Mouse (Mus musculus) megakaryocyte, embryonic 14.5 days (primary cell): ENCODE measurements at regions not wholly inside any gene's neighbourhood (a gene's known extent, or its start where the extent isn't known, plus 50 kb on each side); places are given as distances from the start of the nearest gene placed in this dataset.

Source experiments
- FLI1 ChIP-seq: IDR thresholded peaks from 2 replicates; pipeline ENCODE4 v1.6.1; 2012; ENCODE audit warnings: low read length, inconsistent platforms, mixed read lengths
- GATA1 ChIP-seq: IDR thresholded peaks from 3 replicates; pipeline ENCODE4 v1.6.1; 2012; ENCODE audit warnings: mixed read lengths, low read length, inconsistent platforms, borderline replicate concordance

- no peak for TF ChIP-seq GATA1
- TF ChIP-seq FLI1: no peak
Measured at GRCm38 (mm10) chr1:154040907-154041306, 140.9 kb upstream of the Teddm2 start.
